Mouse (Mus musculus): ENCODE measurements at regions not wholly inside any gene's neighbourhood (a gene's known extent, or its start where the extent isn't known, plus 50 kb on each side); places are given as distances from the start of the nearest gene placed in this dataset.

DNA sequence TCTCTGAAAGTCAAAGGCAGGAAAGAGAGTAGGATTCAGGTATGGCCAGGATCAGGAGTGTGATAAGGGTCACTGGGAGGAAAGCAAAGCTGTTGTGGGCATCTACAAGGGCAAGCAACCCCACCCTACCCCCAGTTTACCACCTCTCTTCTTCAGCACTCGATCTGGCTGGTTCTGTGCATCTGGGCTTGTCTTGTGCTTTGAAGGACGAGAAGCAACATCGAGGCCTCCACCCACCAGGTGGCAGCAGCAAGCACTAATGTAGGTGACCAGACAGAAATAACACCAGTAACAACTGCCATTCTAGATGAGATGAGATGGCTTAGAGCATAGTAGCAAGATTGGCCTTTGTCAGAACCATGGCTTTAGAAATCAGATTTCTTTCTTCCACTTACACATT lies 507.2 kb upstream of the Sox11 start:
- DNase-seq (ENCODE audit: low read depth, low spot score) = no peak
- WGBS = 90% methylated on average over 3 of the region's 3 CpGs

DNA sequence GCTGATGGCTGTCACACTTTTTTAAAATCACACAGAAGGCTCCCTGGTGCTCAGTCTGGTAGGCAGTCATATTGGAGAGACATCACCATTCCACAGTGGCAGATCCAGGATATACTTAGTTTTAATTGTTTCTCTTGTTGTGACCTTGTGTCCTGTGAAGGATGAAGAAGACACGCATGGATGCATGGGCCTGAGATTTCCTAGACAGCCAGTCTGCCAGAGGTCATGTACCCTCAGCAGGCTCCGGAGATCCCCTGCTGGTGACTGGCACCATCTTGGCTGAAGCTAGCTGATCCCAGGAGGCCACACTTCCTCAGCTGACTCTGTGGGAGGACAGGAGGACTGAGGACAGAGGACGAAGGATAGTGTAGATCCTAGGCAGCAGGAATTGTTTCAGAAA lies 506.7 kb upstream of the Sox11 start:
- 86% methylated on average over 3 of the region's 3 CpGs for WGBS
- no peak for DNase-seq (ENCODE audit: low read depth, low spot score)

GRCm38 (mm10) chr12:27848141-27848540 lies 505.8 kb upstream of the Sox11 start:
- WGBS = 49% methylated on average over 5 of the region's 5 CpGs
- no peak for DNase-seq (ENCODE audit: low read depth, low spot score)

DNA sequence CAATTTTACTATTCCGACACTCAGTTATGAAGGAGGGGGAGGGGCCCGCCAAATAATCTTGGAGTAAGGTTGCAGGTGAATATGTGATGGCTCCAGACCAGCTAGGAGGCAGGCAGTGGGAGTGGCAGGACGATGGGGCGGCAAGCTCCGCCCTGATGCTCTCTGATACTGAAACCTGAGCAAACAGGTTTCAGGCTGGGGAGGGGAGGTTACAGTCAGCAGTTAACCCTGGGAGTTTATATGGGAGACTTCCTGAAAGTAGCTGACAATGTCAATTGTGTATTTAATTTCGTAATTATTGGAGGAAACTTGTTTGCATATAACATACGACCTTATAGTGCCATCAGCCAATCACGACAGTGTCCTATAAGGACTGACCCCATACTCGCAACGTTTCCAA lies 505.0 kb upstream of the Sox11 start:
- 36% methylated on average over 10 of the region's 10 CpGs for WGBS
- no peak for DNase-seq (ENCODE audit: low read depth, low spot score)

DNA sequence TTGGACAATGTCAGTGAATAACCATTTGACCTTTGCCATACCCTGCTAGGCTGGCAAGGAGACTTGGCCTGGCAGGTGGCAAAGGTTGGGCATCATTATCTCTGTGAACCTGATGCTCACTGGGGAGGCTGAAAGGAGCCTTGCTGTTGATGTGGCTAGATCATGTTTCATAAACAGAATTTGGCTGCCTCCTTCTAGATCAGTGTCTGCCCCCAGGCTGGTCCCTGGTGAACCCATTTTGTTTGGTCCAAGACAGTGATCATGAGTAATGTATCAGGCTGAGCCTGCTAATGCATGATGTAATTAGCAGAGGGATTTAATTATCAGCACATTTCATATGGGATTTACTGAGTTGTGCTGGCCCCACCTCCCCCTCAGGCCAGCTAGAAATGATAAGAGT lies 502.6 kb upstream of the Sox11 start:
- DNase-seq (ENCODE audit: low read depth, low spot score) = no peak

- DNase-seq (ENCODE audit: low read depth, low spot score) = no peak
These were observed 496.6 kb upstream of the Sox11 start for GRCm38 (mm10) chr12:27838955-27839354.

GRCm38 (mm10) chr12:27838384-27838783 lies 496.0 kb upstream of the Sox11 start:
- no peak for DNase-seq (ENCODE audit: low read depth, low spot score)
- 85% methylated on average over 6 of the region's 6 CpGs for WGBS

DNA sequence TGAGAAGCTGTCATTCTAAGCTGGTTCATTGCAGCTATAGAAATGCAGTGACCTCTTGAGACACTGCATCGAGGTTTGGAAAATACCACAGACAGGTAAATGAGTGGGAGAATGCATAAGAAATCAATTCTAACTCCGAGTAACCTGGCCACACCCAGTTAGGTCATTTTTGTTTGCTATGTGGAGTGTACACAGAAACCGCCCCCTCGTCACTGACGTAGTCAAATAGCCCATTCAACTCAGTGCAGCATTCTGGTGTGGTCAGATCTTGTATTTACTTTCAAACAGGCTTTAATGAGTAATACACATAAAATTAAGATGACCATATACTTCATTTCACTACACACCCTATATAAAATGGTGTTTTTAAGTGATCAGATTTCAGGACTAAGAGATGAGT lies 483.8 kb upstream of the Sox11 start:
- DNase-seq (ENCODE audit: low read depth, low spot score) = peak; percentile 14
- 38% methylated on average over 5 of the region's 5 CpGs for WGBS

- DNase-seq (ENCODE audit: low read depth, low spot score) = no peak
- 64% methylated on average over 6 of the region's 6 CpGs for WGBS
These were observed 481.0 kb upstream of the Sox11 start for GRCm38 (mm10) chr12:27823392-27823791.

- WGBS = 32% methylated on average over 4 of the region's 4 CpGs
- no peak for DNase-seq (ENCODE audit: low read depth, low spot score)
These were observed 454.3 kb upstream of the Sox11 start for GRCm38 (mm10) chr12:27796642-27797041.

GRCm38 (mm10) chr12:27786716-27787291 lies 444.4 kb upstream of the Sox11 start:
- no peak for DNase-seq (ENCODE audit: low read depth, low spot score)
- WGBS = 13% methylated on average over 3 of the region's 3 CpGs

DNA sequence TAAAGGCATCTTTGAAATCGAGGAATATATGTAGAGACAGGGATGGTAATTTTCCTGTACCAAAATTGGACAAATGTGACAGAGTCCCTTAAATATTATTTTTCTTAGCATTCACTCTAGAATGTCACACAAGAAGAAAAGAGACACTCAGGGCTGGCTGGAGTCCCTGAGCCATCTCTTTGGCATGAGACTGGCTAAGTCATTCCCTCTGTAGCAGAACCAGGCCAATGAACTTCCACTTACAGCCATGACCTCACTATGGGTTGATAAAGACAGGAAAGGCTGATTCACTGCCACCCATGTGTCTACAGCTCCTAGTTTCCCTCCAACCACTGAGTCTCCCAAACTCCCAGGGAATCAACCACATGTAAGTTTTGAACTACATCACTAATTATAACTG lies 438.4 kb upstream of the Sox11 start:
- no peak for DNase-seq (ENCODE audit: low read depth, low spot score)
- WGBS = 77% methylated on average over 1 of the region's 1 CpGs

GRCm38 (mm10) chr12:27765948-27766347 lies 423.6 kb upstream of the Sox11 start:
- no peak for DNase-seq (ENCODE audit: low read depth, low spot score)
- 8% methylated on average over 1 of the region's 1 CpGs for WGBS

DNA sequence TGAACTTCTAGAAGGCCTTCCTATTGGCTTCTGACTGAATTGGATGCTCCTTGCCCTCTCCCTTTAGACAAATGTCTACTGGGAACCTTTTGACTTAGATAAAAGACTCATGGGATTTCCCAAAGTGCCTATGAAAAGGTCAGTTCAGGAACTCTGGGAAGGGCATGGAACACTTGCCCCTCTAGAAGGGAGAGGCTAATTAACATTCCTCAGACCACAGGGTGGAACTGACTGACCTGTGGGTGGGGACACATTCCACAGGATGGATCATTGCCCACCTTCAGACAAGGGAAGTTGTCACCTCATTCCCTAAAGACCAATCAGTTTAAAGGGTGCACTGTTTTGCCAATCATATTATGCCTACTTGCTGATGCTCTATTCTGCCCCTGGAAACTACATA lies 416.6 kb upstream of the Sox11 start:
- no peak for DNase-seq (ENCODE audit: low read depth, low spot score)

GRCm38 (mm10) chr12:27757641-27758040 lies 415.3 kb upstream of the Sox11 start:
- no peak for DNase-seq (ENCODE audit: low read depth, low spot score)

GRCm38 (mm10) chr12:27724619-27725200 lies 382.3 kb upstream of the Sox11 start:
- WGBS = 52% methylated on average over 5 of the region's 5 CpGs
- no peak for DNase-seq (ENCODE audit: low read depth, low spot score)

DNA sequence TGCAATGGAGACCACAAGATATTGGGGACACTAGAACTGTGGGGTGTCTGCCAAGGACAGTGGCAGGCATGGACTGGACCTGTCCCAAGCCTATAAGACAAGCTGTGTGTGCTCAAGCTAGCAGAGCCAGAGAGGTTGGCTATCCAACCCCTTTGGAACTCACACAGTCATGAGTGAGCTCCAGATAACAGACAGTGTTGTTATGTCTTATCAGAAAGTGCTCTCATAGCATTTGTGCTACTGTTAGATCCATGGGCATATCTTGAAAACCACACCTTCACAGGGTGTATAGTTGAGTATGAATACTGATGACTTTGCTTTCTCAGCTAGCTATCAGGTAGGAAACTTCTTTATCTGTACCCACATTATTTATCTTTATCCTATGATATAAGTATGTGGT lies 338.1 kb upstream of the Sox11 start:
- DNase-seq (ENCODE audit: low read depth, low spot score) = no peak

DNA sequence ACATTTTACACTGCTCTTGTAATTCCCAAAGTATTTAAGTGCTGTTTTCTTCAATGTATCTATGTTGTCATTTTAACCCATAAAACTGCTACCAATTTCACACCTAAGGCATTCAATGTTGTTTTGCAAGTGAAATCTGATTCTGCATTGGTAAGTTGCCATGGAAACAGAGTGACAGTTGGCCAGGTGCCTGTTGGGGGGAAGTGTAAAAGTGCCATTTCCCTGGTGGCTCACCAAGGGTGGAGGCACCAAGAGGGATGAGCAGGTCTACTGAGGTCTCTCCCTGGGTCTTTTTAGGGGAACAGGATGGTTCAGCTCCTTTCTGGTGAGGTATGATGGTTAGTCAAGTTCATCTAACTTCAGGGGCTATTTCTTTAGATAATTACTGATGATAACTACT lies 331.0 kb upstream of the Sox11 start:
- DNase-seq (ENCODE audit: low read depth, low spot score) = no peak

- DNase-seq (ENCODE audit: low read depth, low spot score) = no peak
- WGBS = 66% methylated on average over 9 of the region's 9 CpGs
These were observed 328.3 kb upstream of the Sox11 start for GRCm38 (mm10) chr12:27670650-27671084.

- WGBS = 77% methylated on average over 7 of the region's 7 CpGs
- no peak for DNase-seq (ENCODE audit: low read depth, low spot score)
These were observed 327.8 kb upstream of the Sox11 start for GRCm38 (mm10) chr12:27670190-27670589.

DNA sequence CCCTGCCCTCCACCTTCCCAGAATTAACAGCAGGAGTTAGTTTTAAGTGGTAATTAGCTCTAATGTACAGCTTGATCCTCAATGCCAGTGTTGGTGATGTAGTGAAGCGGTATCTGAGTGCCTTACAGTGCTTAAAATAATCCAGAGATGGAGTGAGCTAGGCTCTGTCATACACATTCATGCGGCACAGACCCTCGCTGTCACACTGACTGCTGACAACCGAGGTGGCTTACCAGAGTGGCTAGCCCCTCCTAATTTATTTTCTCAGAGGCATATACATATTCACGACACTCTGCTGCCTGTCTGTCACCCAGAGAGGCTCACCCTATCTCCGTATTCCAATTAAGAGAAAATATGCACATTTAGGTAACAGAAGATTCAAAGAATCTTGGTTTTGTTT lies 327.2 kb upstream of the Sox11 start:
- no peak for DNase-seq (ENCODE audit: low read depth, low spot score)
- WGBS = 74% methylated on average over 6 of the region's 6 CpGs

- DNase-seq (ENCODE audit: low read depth, low spot score) = no peak
- WGBS = 59% methylated on average over 2 of the region's 2 CpGs
These were observed 324.1 kb upstream of the Sox11 start for GRCm38 (mm10) chr12:27666456-27666855.

All from large intestine, adult 2 months (tissue).